Comparison of ENCODE assay signal across 8 mouse cellular contexts in genomic region chr5:53998743-53999460, GRCm38 (mm10). TPM values are rescaled to one million over a fixed set of nuclear protein-coding genes. Genes with fewer than 3 reads are reported as not detected.
A peak's percentile ranks its signal among the peaks of the same experiment; 100 is the strongest.
DNase-seq lines count a peak whose midpoint lies in the region; ATAC-seq and TF ChIP-seq lines count a peak whose summit lies in the region.

No protein-coding gene starts in this region.

- H3K4me1 ChIP-seq in bone marrow, adult 2 months (ENCODE audit: control insufficient read depth, insufficient read depth, low read length) = peaks cover 1% of the 10 kb centered on the region
- 0 out of 2 replicates have a peak, but pooled peaks cover 8% of the 10 kb centered on the region for H3K4me1 ChIP-seq in embryonic fibroblast, embryonic 13.5 days (ENCODE audit: control insufficient read depth, insufficient read depth, low read length)
- peaks cover 14% of the 10 kb centered on the region for H3K4me1 ChIP-seq in heart, embryonic 10.5 days
- peaks cover 29% of the 10 kb centered on the region for H3K4me1 ChIP-seq in kidney, embryonic 15.5 days
- peaks cover 10 to 12% of the 10 kb centered on the region in 2 experiments for H3K4me1 ChIP-seq in liver, embryonic 14.5 days (replicated peaks; ENCODE audit: control insufficient read depth in 2 of 2, insufficient read depth in 2 of 2, low read length in 1 of 2)
- peaks cover 12% of the 10 kb centered on the region for H3K4me1 ChIP-seq in neural tube, embryonic 11.5 days (ENCODE audit: control insufficient read depth, insufficient read depth, low read length)
- peaks cover 15% of the 10 kb centered on the region for H3K4me1 ChIP-seq in stomach, embryonic 16.5 days (ENCODE audit: control insufficient read depth, insufficient read depth, low read length)

- peak overlapping the region; percentile 79 for H3K4me3 ChIP-seq in C2C12 (ENCODE audit: insufficient read depth, poor library complexity, severe bottlenecking)
- H3K4me3 ChIP-seq in bone marrow, adult 2 months (replicated peaks; ENCODE audit: control insufficient read depth, low read depth, low read length) = peak overlapping the region; percentile 83
- H3K4me3 ChIP-seq in embryonic fibroblast, embryonic 13.5 days (ENCODE audit: insufficient read depth, low read length) = peak overlapping the region; percentile 95
- H3K4me3 ChIP-seq in heart, embryonic 10.5 days = peak overlapping the region; percentile 90
- peak overlapping the region; percentile 96 for H3K4me3 ChIP-seq in kidney, embryonic 15.5 days (replicated peaks)
- peak overlapping the region; percentile 71 to 78 for H3K4me3 ChIP-seq in liver, embryonic 14.5 days (ENCODE audit: insufficient read depth in 1 of 2, low read depth in 2 of 2, low read length in 2 of 2)
- peak overlapping the region; percentile 93 for H3K4me3 ChIP-seq in neural tube, embryonic 11.5 days (ENCODE audit: low read depth, low read length)
- H3K4me3 ChIP-seq in stomach, embryonic 16.5 days (replicated peaks; ENCODE audit: low read length) = peak overlapping the region; percentile 87

- no peak for TF ChIP-seq CTCF in C2C12 (IDR thresholded peaks at IDR 0.05; ENCODE audit: control insufficient read depth, insufficient read depth, insufficient read length)
- TF ChIP-seq CTCF in bone marrow, adult 2 months (IDR thresholded peaks at IDR 0.05; ENCODE audit: control insufficient read depth, insufficient read depth, low read length) = no peak
- TF ChIP-seq CTCF in embryonic fibroblast, embryonic 13.5 days (IDR thresholded peaks at IDR 0.05; ENCODE audit: borderline replicate concordance, insufficient read depth, low read length) = no peak
- TF ChIP-seq CTCF in liver, embryonic 14.5 days (IDR thresholded peaks at IDR 0.05; ENCODE audit: low read depth) = no peak; the same call in 1 of the 2 replicates

- ATAC-seq in kidney, embryonic 15.5 days (replicated peaks; ENCODE audit: low FRiP score) = peak; percentile 43
- ATAC-seq in liver, embryonic 14.5 days (ENCODE audit: insufficient read depth) = peak; percentile 56
- peak; percentile 62 for ATAC-seq in neural tube, embryonic 11.5 days (ENCODE audit: insufficient read depth, low FRiP score, low TSS enrichment)
- peak; percentile 12; the same call in 1 of the 2 replicates for ATAC-seq in stomach, embryonic 16.5 days (ENCODE audit: insufficient read depth, low FRiP score)

- no peaks in the 10 kb centered on the region for H3K36me3 ChIP-seq in C2C12 (ENCODE audit: control insufficient read depth, insufficient read depth)
- no peaks in the 10 kb centered on the region for H3K36me3 ChIP-seq in heart, embryonic 10.5 days
- H3K36me3 ChIP-seq in kidney, embryonic 15.5 days = no peaks in the 10 kb centered on the region
- H3K36me3 ChIP-seq in liver, embryonic 14.5 days (replicated peaks; ENCODE audit: control insufficient read depth, insufficient read depth, low read depth) = no peaks in the 10 kb centered on the region
- no peaks in the 10 kb centered on the region for H3K36me3 ChIP-seq in neural tube, embryonic 11.5 days (ENCODE audit: control insufficient read depth, insufficient read depth, low read length)
- H3K36me3 ChIP-seq in stomach, embryonic 16.5 days (ENCODE audit: control insufficient read depth, insufficient read depth, low read length) = no peaks in the 10 kb centered on the region

- H3K9ac ChIP-seq in kidney, embryonic 15.5 days = peak overlapping the region; percentile 92
- H3K9ac ChIP-seq in liver, embryonic 14.5 days (replicated peaks) = peak overlapping the region; percentile 69
- peak overlapping the region; percentile 88 for H3K9ac ChIP-seq in neural tube, embryonic 11.5 days (ENCODE audit: low read length)
- peak overlapping the region; percentile 97 for H3K9ac ChIP-seq in stomach, embryonic 16.5 days (ENCODE audit: low read length)

- peak overlapping the region; percentile 96 for H3K27ac ChIP-seq in bone marrow, adult 2 months (ENCODE audit: control insufficient read depth, insufficient read depth, low read depth, low read length, poor library complexity)
- peak overlapping the region; percentile 38 for H3K27ac ChIP-seq in embryonic fibroblast, embryonic 13.5 days (ENCODE audit: insufficient read depth, low read length)
- H3K27ac ChIP-seq in heart, embryonic 10.5 days = peak overlapping the region; percentile 93
- peak overlapping the region; percentile 95 for H3K27ac ChIP-seq in kidney, embryonic 15.5 days
- H3K27ac ChIP-seq in liver, embryonic 14.5 days = peak overlapping the region; percentile 4; the same call in 1 of the 2 replicates
- H3K27ac ChIP-seq in neural tube, embryonic 11.5 days (ENCODE audit: low read depth, low read length) = peak overlapping the region; percentile 91
- H3K27ac ChIP-seq in stomach, embryonic 16.5 days (ENCODE audit: low read length) = peak overlapping the region; percentile 93

- peak overlapping the region; percentile 87 for H3ac ChIP-seq in C2C12 (ENCODE audit: control insufficient read depth, insufficient read length, low read depth)

- peaks cover 54% of the 10 kb centered on the region for H3K79me2 ChIP-seq in C2C12 (ENCODE audit: control insufficient read depth, insufficient read depth)

- peak; percentile 87 for DNase-seq in heart, embryonic 10.5 days (ENCODE audit: low spot score)
- peak in 2 of 3 experiments; percentile 17 to 22 for DNase-seq in liver, embryonic 14.5 days (ENCODE audit: low read depth in 3 of 3, low spot score in 3 of 3)
- peak; percentile 72 for DNase-seq in neural tube, embryonic 11.5 days (ENCODE audit: low spot score)

- peaks cover 44% of the 10 kb centered on the region for H3K79me3 ChIP-seq in C2C12 (ENCODE audit: low read depth)

- H3K4me2 ChIP-seq in kidney, embryonic 15.5 days = peak overlapping the region; percentile 70
- H3K4me2 ChIP-seq in liver, embryonic 14.5 days (ENCODE audit: low read depth) = peak overlapping the region; percentile 73
- peak overlapping the region; percentile 56 for H3K4me2 ChIP-seq in neural tube, embryonic 11.5 days (ENCODE audit: low read depth)
- peak overlapping the region; percentile 79 for H3K4me2 ChIP-seq in stomach, embryonic 16.5 days (ENCODE audit: low read depth, low read length)

- TF ChIP-seq POLR2A in bone marrow, adult 2 months (IDR thresholded peaks at IDR 0.05; ENCODE audit: borderline replicate concordance, control insufficient read depth, low read depth, low read length) = no peak
- no peak for TF ChIP-seq POLR2A in embryonic fibroblast, embryonic 13.5 days (IDR thresholded peaks at IDR 0.05; ENCODE audit: low read depth, low read length)

- H3K27me3 ChIP-seq in C2C12 (ENCODE audit: control insufficient read depth, insufficient read depth, insufficient read length) = no peaks in the 10 kb centered on the region
- no peaks in the 10 kb centered on the region for H3K27me3 ChIP-seq in heart, embryonic 10.5 days (ENCODE audit: insufficient read depth, poor library complexity, severe bottlenecking)
- H3K27me3 ChIP-seq in kidney, embryonic 15.5 days = no peaks in the 10 kb centered on the region
- H3K27me3 ChIP-seq in liver, embryonic 14.5 days (ENCODE audit: control insufficient read depth, insufficient read depth, low read length) = no peaks in the 10 kb centered on the region; the same call in 1 of the 2 replicates
- H3K27me3 ChIP-seq in neural tube, embryonic 11.5 days (ENCODE audit: control insufficient read depth, insufficient read depth, low read length) = no peaks in the 10 kb centered on the region
- no peaks in the 10 kb centered on the region for H3K27me3 ChIP-seq in stomach, embryonic 16.5 days (ENCODE audit: control insufficient read depth, insufficient read depth, low read length)

- H3K9me3 ChIP-seq in heart, embryonic 10.5 days = no peaks in the 10 kb centered on the region
- no peaks in the 10 kb centered on the region for H3K9me3 ChIP-seq in kidney, embryonic 15.5 days (replicated peaks)
- no peaks in the 10 kb centered on the region for H3K9me3 ChIP-seq in liver, embryonic 14.5 days (ENCODE audit: control insufficient read depth, low read length)
- no peaks in the 10 kb centered on the region for H3K9me3 ChIP-seq in neural tube, embryonic 11.5 days (ENCODE audit: control insufficient read depth, low read length)
- H3K9me3 ChIP-seq in stomach, embryonic 16.5 days (replicated peaks; ENCODE audit: control insufficient read depth, low read length) = no peaks in the 10 kb centered on the region

- TF ChIP-seq EP300 in liver, embryonic 14.5 days (IDR thresholded peaks at IDR 0.05; ENCODE audit: low read depth) = no peak

- under 1% methylated on average over 76 of the region's 76 CpGs for WGBS in bone marrow, adult 2 months
- WGBS in heart, embryonic 10.5 days = under 1% methylated on average over 74 of the region's 76 CpGs
- WGBS in kidney, embryonic 15.5 days = under 1% methylated on average over 66 of the region's 76 CpGs
- under 1% methylated on average over 64 of the region's 76 CpGs for WGBS in liver, embryonic 14.5 days (ENCODE audit: insufficient replicate concordance)
- WGBS in neural tube, embryonic 11.5 days = under 1% methylated on average over 74 of the region's 76 CpGs
- WGBS in stomach, embryonic 16.5 days = under 1% methylated on average over 76 of the region's 76 CpGs

TF ChIP-seq in C2C12, 6 proteins besides CTCF, POLR2A, EP300 and RAD21:
- TF ChIP-seq MAX (IDR thresholded peaks at IDR 0.05) = no peak
TF ChIP-seq in C2C12: peak in this region for 0.

RNA-seq across cellular contexts. Expression of gene Stim2, which starts 0.6 kb away (rescaled TPM):
- polyA plus RNA-seq in C2C12 (2012; fragmentation: generic; extraction: Trizol) = 15.3 TPM
- 9.6 and 19.1 TPM in 2 replicates for polyA plus RNA-seq in bone marrow, adult 2 months (2011; ENCODE audit: insufficient read depth, insufficient read length, low replicate concordance, missing spikeins)
- polyA plus RNA-seq in embryonic fibroblast, embryonic 13.5 days (2011; ENCODE audit: insufficient read length, low read depth, missing spikeins) = 36.1 and 37.4 TPM in 2 replicates
- polyA plus RNA-seq in heart, embryonic 10.5 days (2016; fragmentation: Nextera tagmentation; extraction: Ambion mirVana) = 12.5 and 15.2 TPM in 2 replicates
- polyA plus RNA-seq in kidney, embryonic 15.5 days (2015; fragmentation: Nextera tagmentation; extraction: Ambion mirVana) = 19.6 and 22.6 TPM in 2 replicates
- 2.0 and 2.2 TPM in 2 replicates for polyA plus RNA-seq in liver, embryonic 14.5 days (2012; rRNA removed)
- 4.2 and 4.4 TPM in 2 replicates for polyA plus RNA-seq in liver, embryonic 14.5 days (2014; fragmentation: Nextera tagmentation; extraction: Ambion mirVana)
- polyA plus RNA-seq in neural tube, embryonic 11.5 days (2014; fragmentation: Nextera tagmentation; extraction: Ambion mirVana) = 22.7 and 25.3 TPM in 2 replicates
- polyA plus RNA-seq in stomach, embryonic 16.5 days (2015; fragmentation: Nextera tagmentation; extraction: Ambion mirVana) = 13.1 and 15.9 TPM in 2 replicates

Comparison
In these comparisons a context has a peak if more than half of its experiments do, and no peak if none do; other contexts are left out.
1. Peak in every context shown above with its lines: DNase-seq, ATAC-seq, H3K4me3 ChIP-seq and H3K27ac ChIP-seq.
2. H3K27ac ChIP-seq: peak in every context shown above with its lines; median percentile 96 in bone marrow, adult 2 months; 95 in kidney, embryonic 15.5 days; 93 in heart, embryonic 10.5 days; 93 in stomach, embryonic 16.5 days; 91 in neural tube, embryonic 11.5 days; 38 in embryonic fibroblast, embryonic 13.5 days; 4 in liver, embryonic 14.5 days.
3. DNase-seq: peak in every context shown above with its lines; median percentile 87 in heart, embryonic 10.5 days; 72 in neural tube, embryonic 11.5 days; 20 in liver, embryonic 14.5 days.
4. ATAC-seq: peak in every context shown above with its lines; median percentile 62 in neural tube, embryonic 11.5 days; 56 in liver, embryonic 14.5 days; 43 in kidney, embryonic 15.5 days; 12 in stomach, embryonic 16.5 days.